Mouse (Mus musculus) hindbrain, embryonic 16.5 days (tissue): ENCODE measurements at regions not wholly inside any gene's neighbourhood (a gene's known extent, or its start where the extent isn't known, plus 50 kb on each side); places are given as distances from the start of the nearest gene placed in this dataset.

ENCODE experiments used
- ATAC-seq: fragments of 200-750 bp; cut with Nextera tagmentation; 2 replicates; pipeline ENCODE4 v1.8.0; 2017; ENCODE audit warnings: moderate TSS enrichment, moderate library complexity
- H3K27ac ChIP-seq: fragments of 300-500 bp; sonication (generic); 2 replicates; pipeline ENCODE4 v1.5.1; 2014; ENCODE audit warnings: low read depth, mild to moderate bottlenecking, control low read depth, low read length, moderate library complexity
- H3K27me3 ChIP-seq: fragments of 300-500 bp; sonication (generic); replicated peaks from 2 replicates; pipeline ENCODE4 v1.6.1; 2014; ENCODE audit warnings: low read length; ENCODE audit not compliant: control insufficient read depth, insufficient read depth
- H3K36me3 ChIP-seq: fragments of 300-500 bp; sonication (generic); 2 replicates; pipeline ENCODE4 v1.6.1; 2014; ENCODE audit warnings: mild to moderate bottlenecking, low read length, moderate library complexity, mixed read lengths; ENCODE audit not compliant: control insufficient read depth, insufficient read depth
- H3K4me1 ChIP-seq: fragments of 300-500 bp; sonication (generic); 2 replicates; pipeline ENCODE4 v1.6.1; 2014; ENCODE audit warnings: low read depth, low read length; ENCODE audit not compliant: control insufficient read depth, insufficient read depth
- H3K4me2 ChIP-seq: fragments of 300-500 bp; sonication (generic); 2 replicates; pipeline ENCODE4 v1.6.1; 2014; ENCODE audit warnings: mild to moderate bottlenecking, low read length, control low read depth, moderate library complexity
- H3K4me3 ChIP-seq: fragments of 300-500 bp; sonication (generic); 2 replicates; pipeline ENCODE4 v1.5.1; 2014; ENCODE audit warnings: mild to moderate bottlenecking, low read length, control low read depth, moderate library complexity
- H3K9ac ChIP-seq: fragments of 300-500 bp; sonication (generic); 2 replicates; pipeline ENCODE4 v1.6.1; 2014; ENCODE audit warnings: low read depth, mild to moderate bottlenecking, control low read depth, low read length, moderate library complexity
- H3K9me3 ChIP-seq: fragments of 300-500 bp; sonication (generic); 2 replicates; pipeline ENCODE4 v1.6.1; 2014; ENCODE audit warnings: mild to moderate bottlenecking, low read length, moderate library complexity; ENCODE audit not compliant: control insufficient read depth
- WGBS: fragments of 180-500 bp; shearing (Covaris S2); extraction: QIAGEN DNeasy Blood & Tissue Kit; methylation state at CpG from one replicate; pipeline ENCODE4 v1.1.7; 2014; 5-methylcytosine and 5-hydroxymethylcytosine counted together

DNA sequence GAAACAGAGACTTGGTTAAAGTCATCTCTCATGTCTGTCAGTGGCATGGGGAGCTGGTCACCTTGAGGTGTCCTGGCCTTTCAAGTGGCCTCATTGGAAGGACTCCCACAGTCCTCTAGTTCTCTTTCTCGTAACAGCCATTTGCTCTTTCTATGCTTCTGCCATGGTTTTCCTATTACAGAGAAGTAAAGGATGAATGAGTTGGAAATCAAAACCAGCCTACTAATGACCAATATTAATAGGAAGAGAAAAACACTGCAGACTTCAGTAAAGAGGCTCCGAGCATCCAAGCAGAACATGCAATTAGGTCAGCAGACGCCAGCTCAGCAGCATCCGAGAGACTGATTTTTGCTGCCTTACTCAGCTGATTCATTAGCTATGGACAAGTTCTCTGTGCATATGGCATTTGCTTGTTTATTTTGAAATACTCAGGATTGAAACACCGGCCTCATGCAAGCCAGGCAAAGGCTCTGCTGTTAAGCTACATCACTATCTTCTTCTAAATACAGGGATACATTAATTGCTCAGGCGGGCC, 377.4 kb upstream of the Camk1g start:
- H3K27ac ChIP-seq = peak overlapping the region; percentile 31; the same call in 1 of the 2 replicates
- H3K36me3 ChIP-seq = no peaks in the 10 kb centered on the region
- H3K27me3 ChIP-seq = no peaks in the 10 kb centered on the region
- 65% methylated on average over 6 of the region's 6 CpGs for WGBS
- no peaks in the 10 kb centered on the region for H3K9me3 ChIP-seq
- ATAC-seq = no peak
- H3K9ac ChIP-seq = no peak overlapping the region
- H3K4me3 ChIP-seq = no peak overlapping the region
- H3K4me2 ChIP-seq = no peak overlapping the region
- peaks cover 4% of the 10 kb centered on the region; the same call in 1 of the 2 replicates for H3K4me1 ChIP-seq

DNA sequence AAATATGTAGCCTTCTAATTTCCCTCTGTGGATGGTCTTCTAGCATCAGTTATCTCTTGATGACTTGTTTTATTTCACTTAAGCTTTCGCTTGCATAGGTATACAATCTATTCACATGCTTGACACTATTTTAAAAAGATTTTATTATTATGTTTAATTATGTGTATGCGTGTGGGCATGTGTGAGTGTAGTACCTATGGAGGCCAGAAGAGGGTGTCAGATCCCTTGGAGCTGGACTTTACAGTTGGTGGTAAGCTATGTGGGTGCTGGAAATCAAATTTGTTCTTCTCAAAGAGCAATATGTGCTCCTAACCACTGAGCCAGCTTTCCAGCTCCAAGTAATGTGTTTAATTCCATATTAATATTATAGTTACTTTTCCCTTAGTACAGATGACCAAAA, 372.6 kb upstream of the Camk1g start:
- 94% methylated on average over 2 of the region's 2 CpGs for WGBS
- no peak overlapping the region for H3K9ac ChIP-seq

DNA sequence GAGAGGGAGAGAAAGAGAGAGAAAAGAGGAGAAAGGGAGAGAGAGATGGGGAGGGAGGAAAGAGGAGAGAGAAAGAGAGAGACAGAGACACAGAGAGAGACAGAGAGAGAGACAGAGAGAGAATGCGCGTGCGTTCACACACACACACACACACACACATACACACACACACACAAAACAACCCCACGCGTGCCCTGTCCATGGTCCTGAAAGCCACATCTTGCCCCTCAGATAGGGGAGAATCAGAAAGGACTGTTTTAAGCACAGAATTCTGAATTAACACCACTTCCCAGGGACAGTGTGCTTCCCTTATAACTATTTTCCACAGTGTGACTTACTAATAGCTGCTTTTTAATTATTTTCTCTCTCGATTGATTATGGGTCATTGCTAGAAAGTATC, 368.7 kb upstream of the Camk1g start:
- H3K27ac ChIP-seq = no peak overlapping the region
- no peaks in the 10 kb centered on the region for H3K36me3 ChIP-seq
- 66% methylated on average over 6 of the region's 6 CpGs for WGBS
- H3K4me2 ChIP-seq = no peak overlapping the region
- H3K9ac ChIP-seq = no peak overlapping the region
- no peaks in the 10 kb centered on the region for H3K9me3 ChIP-seq
- no peak overlapping the region for H3K4me3 ChIP-seq
- no peaks in the 10 kb centered on the region for H3K27me3 ChIP-seq
- no peak for ATAC-seq
- no peaks in the 10 kb centered on the region for H3K4me1 ChIP-seq

More for the DNA sequence above, 372.6 kb upstream of the Camk1g start:
- H3K4me1 ChIP-seq = no peaks in the 10 kb centered on the region
- H3K36me3 ChIP-seq = no peaks in the 10 kb centered on the region
- no peak overlapping the region for H3K4me3 ChIP-seq
- H3K4me2 ChIP-seq = no peak overlapping the region
- H3K27me3 ChIP-seq = no peaks in the 10 kb centered on the region
- H3K27ac ChIP-seq = no peak overlapping the region
- H3K9me3 ChIP-seq = no peaks in the 10 kb centered on the region
- no peak for ATAC-seq

GRCm38 (mm10) chr1:193735949-193736518, 365.9 kb upstream of the Camk1g start:
- WGBS = 90% methylated on average over 1 of the region's 1 CpGs
- no peaks in the 10 kb centered on the region for H3K27me3 ChIP-seq
- H3K36me3 ChIP-seq = no peaks in the 10 kb centered on the region
- no peak for ATAC-seq
- H3K4me3 ChIP-seq = no peak overlapping the region
- H3K4me2 ChIP-seq = no peak overlapping the region
- H3K4me1 ChIP-seq = no peaks in the 10 kb centered on the region
- H3K27ac ChIP-seq = no peak overlapping the region
- H3K9ac ChIP-seq = no peak overlapping the region
- no peaks in the 10 kb centered on the region for H3K9me3 ChIP-seq

DNA sequence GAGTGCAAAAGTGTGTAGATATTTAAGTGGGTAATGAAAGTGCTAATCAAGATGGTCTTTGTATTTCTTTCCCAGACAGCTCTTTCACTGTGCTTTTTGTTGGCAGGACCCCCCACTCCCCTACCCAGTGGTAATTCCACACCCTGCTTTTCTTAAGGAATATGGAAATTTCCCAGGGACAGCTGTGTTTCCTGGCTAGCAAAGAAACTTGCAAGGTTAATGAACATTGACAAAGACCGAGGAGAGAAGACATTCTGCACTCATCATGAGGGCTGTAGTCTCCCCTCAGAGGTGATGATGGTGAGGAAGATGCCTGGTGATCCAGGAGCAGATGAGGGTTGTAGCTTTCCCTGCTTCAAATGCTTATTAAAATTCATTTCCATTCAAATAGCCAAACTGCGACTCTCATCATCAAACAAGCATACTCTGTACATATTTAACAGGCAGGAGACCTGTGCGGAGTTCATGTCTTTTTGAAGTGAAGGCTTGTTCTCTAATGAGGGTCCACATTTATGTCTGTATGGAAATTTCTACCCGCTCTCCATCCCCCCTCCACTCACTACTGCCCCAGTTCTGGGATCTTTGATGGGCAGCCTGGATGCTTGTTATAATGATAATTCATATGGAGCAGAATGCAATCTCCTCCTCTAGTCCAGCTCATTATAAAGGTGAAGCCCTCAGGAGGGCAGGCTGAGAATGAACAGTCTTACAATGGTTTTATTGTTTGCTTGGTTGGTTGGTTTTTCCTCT, 364.1 kb upstream of the Camk1g start:
- WGBS = 38% methylated on average over 4 of the region's 4 CpGs
- H3K9me3 ChIP-seq = no peaks in the 10 kb centered on the region
- no peak overlapping the region for H3K4me3 ChIP-seq
- H3K9ac ChIP-seq = no peak overlapping the region
- no peak overlapping the region for H3K27ac ChIP-seq
- peaks cover 3% of the 10 kb centered on the region; the same call in 1 of the 2 replicates for H3K4me1 ChIP-seq
- ATAC-seq = no peak
- H3K4me2 ChIP-seq = no peak overlapping the region
- H3K36me3 ChIP-seq = no peaks in the 10 kb centered on the region
- no peaks in the 10 kb centered on the region for H3K27me3 ChIP-seq

GRCm38 (mm10) chr1:193733402-193733801, 363.3 kb upstream of the Camk1g start:
- Histone ChIP-seq H3K27ac (no peak overlapping the region), H3K4me1 (peaks cover 3% of the 10 kb centered on the region; the same call in 1 of the 2 replicates), H3K27me3 (no peaks in the 10 kb centered on the region), H3K4me3 (no peak overlapping the region), H3K4me2 (no peak overlapping the region), H3K36me3 (no peaks in the 10 kb centered on the region), H3K9ac (no peak overlapping the region), H3K9me3 (no peaks in the 10 kb centered on the region)
- ATAC-seq = no peak
- WGBS = 8% methylated on average over 5 of the region's 5 CpGs

GRCm38 (mm10) chr1:193732113-193732512, 362.0 kb upstream of the Camk1g start:
- Histone ChIP-seq H3K9me3 (no peaks in the 10 kb centered on the region), H3K4me2 (no peak overlapping the region), H3K27ac (no peak overlapping the region), H3K4me1 (peaks cover 3% of the 10 kb centered on the region; the same call in 1 of the 2 replicates), H3K36me3 (no peaks in the 10 kb centered on the region), H3K27me3 (no peaks in the 10 kb centered on the region), H3K4me3 (no peak overlapping the region), H3K9ac (no peak overlapping the region)
- WGBS = 8% methylated on average over 1 of the region's 1 CpGs
- ATAC-seq = no peak

- Histone ChIP-seq H3K4me1 (no peaks in the 10 kb centered on the region), H3K4me3 (no peak overlapping the region), H3K9ac (no peak overlapping the region), H3K27ac (no peak overlapping the region), H3K36me3 (no peaks in the 10 kb centered on the region), H3K27me3 (no peaks in the 10 kb centered on the region), H3K4me2 (no peak overlapping the region), H3K9me3 (no peaks in the 10 kb centered on the region; the same call in 1 of the 2 replicates)
- 60% methylated on average over 2 of the region's 2 CpGs for WGBS
- ATAC-seq = no peak
Measured at GRCm38 (mm10) chr1:193721850-193722249, 351.8 kb upstream of the Camk1g start.

GRCm38 (mm10) chr1:193720420-193720851, 350.3 kb upstream of the Camk1g start:
- H3K9me3 ChIP-seq = no peaks in the 10 kb centered on the region; the same call in 1 of the 2 replicates
- no peak overlapping the region for H3K4me3 ChIP-seq
- no peaks in the 10 kb centered on the region for H3K27me3 ChIP-seq
- no peak overlapping the region for H3K9ac ChIP-seq
- no peaks in the 10 kb centered on the region for H3K36me3 ChIP-seq
- no peak overlapping the region for H3K27ac ChIP-seq
- WGBS = 42% methylated on average over 8 of the region's 8 CpGs
- no peak overlapping the region for H3K4me2 ChIP-seq
- no peaks in the 10 kb centered on the region for H3K4me1 ChIP-seq
- ATAC-seq = no peak
